Mouse (Mus musculus) CH12.LX (cell line): Measurements from ENCODE around the gene Kif13a. TPM values are rescaled to one million over a fixed set of nuclear protein-coding genes. Genes with fewer than 3 reads are reported as not detected.

Experiments
- DNase-seq: peaks from one replicate; pipeline ENCODE4 v3.0.0-alpha.2; 2013; ENCODE audit errors: extremely low read depth
- H3K27ac ChIP-seq: 2 replicates; pipeline ENCODE4 v1.5.1; 2012; ENCODE audit warnings: low read depth, mild to moderate bottlenecking, control low read depth, moderate library complexity; ENCODE audit not compliant: insufficient read depth
- H3K27me3 ChIP-seq: replicated peaks from 2 replicates; pipeline ENCODE3; 2012; ENCODE audit warnings: inconsistent platforms
- H3K36me3 ChIP-seq, 2 experiments: replicated peaks in 1 of 2; 2 replicates each; pipeline versions ENCODE3 to v1.6.1; 2012; ENCODE audit warnings: inconsistent platforms in 1 of 2, low read length in 1 of 2, mild to moderate bottlenecking in 1 of 2, mixed read lengths in 1 of 2, moderate library complexity in 1 of 2; ENCODE audit not compliant: control insufficient read depth in 1 of 2, insufficient read depth in 1 of 2
- H3K4me1 ChIP-seq, 2 experiments: 2 replicates each; pipeline ENCODE4 v1.6.1; 2012; ENCODE audit warnings: inconsistent platforms in 1 of 2, moderate library complexity in 1 of 2; ENCODE audit not compliant: insufficient read depth in 2 of 2, control insufficient read depth in 1 of 2
- H3K4me2 ChIP-seq: 2 replicates; pipeline ENCODE4 v1.6.1; 2012; ENCODE audit warnings: low read depth, mild to moderate bottlenecking, control low read depth; ENCODE audit not compliant: poor library complexity, insufficient read depth, severe bottlenecking
- H3K4me3 ChIP-seq, 3 experiments: fragments of 150-350 bp in 1 of 3; sonication (generic) in 1 of 3; replicated peaks in 1 of 3; 2 replicates each; pipeline versions ENCODE3 to v1.5.1; 2011 to 2012; ENCODE audit warnings: low read depth in 2 of 3, low read length in 2 of 3, mild to moderate bottlenecking in 2 of 3, moderate library complexity in 2 of 3, control low read depth in 1 of 3, improper control_type of control experiment in 1 of 3, inconsistent platforms in 1 of 3, mixed read lengths in 1 of 3; ENCODE audit not compliant: poor library complexity in 1 of 3
- H3K79me2 ChIP-seq: replicated peaks from 2 replicates; pipeline ENCODE4 v1.6.1; 2012; ENCODE audit warnings: mild to moderate bottlenecking, moderate library complexity; ENCODE audit not compliant: control insufficient read depth, poor library complexity, insufficient read depth, severe bottlenecking; ENCODE audit errors: extremely low read depth
- H3K9ac ChIP-seq: 2 replicates; pipeline ENCODE4 v1.6.1; 2012; ENCODE audit warnings: low read depth, mild to moderate bottlenecking, control low read depth, moderate library complexity; ENCODE audit not compliant: insufficient read depth
- H3K9me3 ChIP-seq: replicated peaks from 2 replicates; pipeline ENCODE3; 2012; ENCODE audit warnings: low read length, inconsistent platforms, mixed read lengths
- CHD2 ChIP-seq: IDR thresholded peaks from 2 replicates; pipeline ENCODE4 v1.6.1; 2011; ENCODE audit warnings: low read length, improper control_type of control experiment
- CTCF ChIP-seq, 2 experiments: IDR thresholded peaks in 1 of 2; conservative IDR thresholded peaks in 1 of 2; 2 replicates each; pipeline ENCODE4 v1.5.1; 2011 to 2012; ENCODE audit warnings: low read depth in 2 of 2, low read length in 2 of 2, improper control_type of control experiment in 1 of 2, inconsistent platforms in 1 of 2, mild to moderate bottlenecking in 1 of 2, moderate library complexity in 1 of 2
- ELF1 ChIP-seq: IDR thresholded peaks from 2 replicates; pipeline ENCODE4 v1.6.1; 2014; ENCODE audit warnings: low read depth, mild to moderate bottlenecking, inconsistent platforms, low read length, improper control_type of control experiment
- EP300 ChIP-seq: IDR thresholded peaks from 2 replicates; pipeline ENCODE4 v1.6.1; 2011; ENCODE audit warnings: low read length, improper control_type of control experiment
- ETS1 ChIP-seq: conservative IDR thresholded peaks from 2 replicates; pipeline ENCODE4 v1.6.1; 2012; ENCODE audit warnings: low read depth, mild to moderate bottlenecking, inconsistent platforms, low read length, improper control_type of control experiment, moderate library complexity
- GABPA ChIP-seq: IDR thresholded peaks from 2 replicates; pipeline ENCODE4 v1.6.1; 2012; ENCODE audit warnings: low read depth, low read length, improper control_type of control experiment, inconsistent platforms; ENCODE audit not compliant: insufficient replicate concordance
- HCFC1 ChIP-seq: IDR thresholded peaks from 2 replicates; pipeline ENCODE4 v1.6.1; 2012; ENCODE audit warnings: low read depth, mild to moderate bottlenecking, inconsistent platforms, low read length, improper control_type of control experiment
- IRF4 ChIP-seq: IDR thresholded peaks from 2 replicates; pipeline ENCODE4 v1.6.1; 2014; ENCODE audit warnings: low read depth, mild to moderate bottlenecking, inconsistent platforms, low read length, improper control_type of control experiment
- JUN ChIP-seq: IDR thresholded peaks from 2 replicates; pipeline ENCODE4 v1.6.1; 2011; ENCODE audit warnings: low read depth, mild to moderate bottlenecking, low read length, improper control_type of control experiment, moderate library complexity; ENCODE audit not compliant: insufficient read depth
- JUND ChIP-seq: conservative IDR thresholded peaks from 2 replicates; pipeline ENCODE4 v1.6.1; 2011; ENCODE audit warnings: low read depth, low read length, improper control_type of control experiment
- KAT2A ChIP-seq: IDR thresholded peaks from 2 replicates; pipeline ENCODE4 v1.6.1; 2012; ENCODE audit warnings: low read length, improper control_type of control experiment, inconsistent platforms; ENCODE audit not compliant: insufficient replicate concordance
- MAFK ChIP-seq: IDR thresholded peaks from 2 replicates; pipeline ENCODE4 v1.6.1; 2011; ENCODE audit warnings: low read length, improper control_type of control experiment; ENCODE audit not compliant: insufficient replicate concordance
- MEF2A ChIP-seq: IDR thresholded peaks from 2 replicates; pipeline ENCODE4 v1.6.1; 2014; ENCODE audit warnings: low read depth, mild to moderate bottlenecking, inconsistent platforms, low read length, improper control_type of control experiment, borderline replicate concordance
- MXI1 ChIP-seq: IDR thresholded peaks from 2 replicates; pipeline ENCODE4 v1.6.1; 2011; ENCODE audit warnings: mild to moderate bottlenecking, low read depth, low read length, improper control_type of control experiment
- MYC ChIP-seq: IDR thresholded peaks from 2 replicates; pipeline ENCODE4 v1.6.1; 2011; ENCODE audit warnings: low read depth, mild to moderate bottlenecking, improper control_type of control experiment, low read length
- NRF1 ChIP-seq: IDR thresholded peaks from 2 replicates; pipeline ENCODE4 v1.6.1; 2014; ENCODE audit warnings: low read depth, mild to moderate bottlenecking, inconsistent platforms, low read length, improper control_type of control experiment, moderate library complexity
- PAX5 ChIP-seq: IDR thresholded peaks from 2 replicates; pipeline ENCODE4 v1.6.1; 2012; ENCODE audit warnings: low read length, inconsistent platforms, mixed read lengths
- POLR2AphosphoS2 ChIP-seq: IDR thresholded peaks from 2 replicates; pipeline ENCODE4 v1.6.1; 2011; ENCODE audit warnings: low read depth, low read length, improper control_type of control experiment
- RAD21 ChIP-seq: IDR thresholded peaks from 2 replicates; pipeline ENCODE4 v1.6.1; 2011; ENCODE audit warnings: low read depth, mild to moderate bottlenecking, low read length, improper control_type of control experiment, moderate library complexity
- RCOR1 ChIP-seq: conservative IDR thresholded peaks from 2 replicates; pipeline ENCODE4 v1.6.1; 2012; ENCODE audit warnings: low read depth, mild to moderate bottlenecking, inconsistent platforms, low read length, improper control_type of control experiment
- SIN3A ChIP-seq: IDR thresholded peaks from 2 replicates; pipeline ENCODE4 v1.6.1; 2012; ENCODE audit warnings: low read length, improper control_type of control experiment, inconsistent platforms
- SMC3 ChIP-seq: IDR thresholded peaks from 2 replicates; pipeline ENCODE4 v1.6.1; 2011; ENCODE audit warnings: low read depth, low read length, improper control_type of control experiment
- TBP ChIP-seq: conservative IDR thresholded peaks from 2 replicates; pipeline ENCODE4 v1.6.1; 2011; ENCODE audit warnings: low read depth, low read length, improper control_type of control experiment
- TCF12 ChIP-seq: IDR thresholded peaks from 2 replicates; pipeline ENCODE4 v1.6.1; 2014; ENCODE audit warnings: low read depth, mild to moderate bottlenecking, inconsistent platforms, low read length, improper control_type of control experiment
- USF1 ChIP-seq: IDR thresholded peaks from 2 replicates; pipeline ENCODE4 v1.6.1; 2014; ENCODE audit warnings: low read depth, mild to moderate bottlenecking, inconsistent platforms, low read length, improper control_type of control experiment
- USF2 ChIP-seq: conservative IDR thresholded peaks from 2 replicates; pipeline ENCODE4 v1.6.1; 2011; ENCODE audit warnings: low read depth, low read length, improper control_type of control experiment
- ZKSCAN1 ChIP-seq: IDR thresholded peaks from 2 replicates; pipeline ENCODE4 v1.6.1; 2012; ENCODE audit warnings: low read depth, inconsistent platforms, low read length, improper control_type of control experiment, borderline replicate concordance
- ZNF384 ChIP-seq: IDR thresholded peaks from 2 replicates; pipeline ENCODE4 v1.6.1; 2012; ENCODE audit warnings: low read depth, low read length, improper control_type of control experiment, inconsistent platforms
- dilution Hi-C: fragments of 300-500 bp; cut with MboI; formaldehyde crosslinking; loops from 2 replicates; pipeline ENCODE4 v1.14.3; 2020; ENCODE audit warnings: low sequenced_read_pairs; ENCODE audit not compliant: extremely low pct_unique_long_range_greater_than_20kb, extremely low pct_ligation_motif_present
- in situ Hi-C: fragments of 300-500 bp; cut with MboI; formaldehyde crosslinking; loops from 3 replicates; pipeline ENCODE4 v1.14.3; 2019; ENCODE audit warnings: low sequenced_read_pairs, low pct_ligation_motif_present, low pct_unique_long_range_greater_than_20kb, mixed read lengths
- polyA plus RNA-seq: library from polyadenylated mRNA; unstranded; fragments of >175 nt; gene quantifications from 2 replicates; pipeline ENCODE4 v1.2.1, GENCODE M21; 2012; ENCODE audit warnings: low read depth; ENCODE audit not compliant: insufficient read length
- total RNA-seq, 2 experiments: library from RNA; depleted of rRNA; stranded (reverse); fragments of 300-350 nt in 1 of 2; fragments of >200 nt in 1 of 2; gene quantifications; 2 replicates each; pipeline ENCODE4 v1.2.3; 2012 to 2014

The Kif13a gene
- total and polyA plus RNA-seq, 3 experiments: not detected

DNA sequence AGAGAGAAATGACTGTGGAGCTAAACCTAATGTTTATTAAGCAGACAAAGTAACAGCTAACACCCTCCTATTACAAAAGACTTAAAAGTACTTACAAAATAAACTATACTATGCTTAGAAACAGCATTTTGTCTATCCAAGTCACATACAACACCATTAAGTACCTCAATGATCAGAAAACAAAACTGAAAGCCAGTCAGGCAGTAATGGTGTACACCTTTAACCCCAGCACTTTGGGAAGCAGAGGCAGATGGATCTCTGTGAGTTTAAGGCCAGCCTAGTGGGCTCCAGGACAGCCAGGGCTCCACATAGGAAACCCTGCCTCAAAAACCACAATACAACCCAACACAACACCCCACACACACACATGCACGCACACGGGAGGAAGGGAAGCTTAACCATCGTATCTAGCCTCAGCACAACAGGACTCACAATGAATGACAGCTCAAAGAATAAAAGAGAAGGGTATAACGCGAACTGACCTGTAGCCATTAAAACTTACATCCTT lies 210.7 kb downstream of the Kif13a start:
- peak overlapping the region; percentile 74 for H3K4me2 ChIP-seq
- H3K27ac ChIP-seq: peak overlapping the region; percentile 46
- peaks cover 78% of the 10 kb centered on the region for H3K79me2 ChIP-seq
- H3K4me3 ChIP-seq: peak overlapping the region; percentile 19 to 37 (median 31)
- no peak for DNase-seq
- dilution Hi-C loops (no loop called here), in situ Hi-C loops (no loop called here)
- H3K27me3 ChIP-seq: no peaks in the 10 kb centered on the region
- H3K36me3 ChIP-seq: peaks cover 0 to 21% of the 10 kb centered on the region in 2 experiments
- peaks cover 10 to 65% of the 10 kb centered on the region in 2 experiments; a peak in 3 of 4 replicates for H3K4me1 ChIP-seq
- H3K9ac ChIP-seq: peak overlapping the region; percentile 67
- no peaks in the 10 kb centered on the region for H3K9me3 ChIP-seq
- no peak for TF ChIP-seq SIN3A
- TF ChIP-seq ZNF384: no peak
- TF ChIP-seq USF2: no peak
- TF ChIP-seq CHD2: no peak
- no peak for TF ChIP-seq TBP
- TF ChIP-seq ZKSCAN1: no peak
- TF ChIP-seq GABPA: no peak
- no peak for TF ChIP-seq HCFC1
- no peak for TF ChIP-seq NRF1
- TF ChIP-seq JUN: no peak
- no peak for TF ChIP-seq POLR2AphosphoS2
- TF ChIP-seq RAD21: no peak
- no peak for TF ChIP-seq SMC3
- TF ChIP-seq KAT2A: no peak
- TF ChIP-seq CTCF (conservative IDR thresholded peaks at IDR 0.05 in 1 of 2, IDR thresholded peaks at IDR 0.05 in 1 of 2; ENCODE audit: low read depth in 2 of 2, low read length in 2 of 2): no peak
- TF ChIP-seq MYC: no peak
- TF ChIP-seq ELF1: no peak
- TF ChIP-seq, all 38 proteins: peak for 0

DNA sequence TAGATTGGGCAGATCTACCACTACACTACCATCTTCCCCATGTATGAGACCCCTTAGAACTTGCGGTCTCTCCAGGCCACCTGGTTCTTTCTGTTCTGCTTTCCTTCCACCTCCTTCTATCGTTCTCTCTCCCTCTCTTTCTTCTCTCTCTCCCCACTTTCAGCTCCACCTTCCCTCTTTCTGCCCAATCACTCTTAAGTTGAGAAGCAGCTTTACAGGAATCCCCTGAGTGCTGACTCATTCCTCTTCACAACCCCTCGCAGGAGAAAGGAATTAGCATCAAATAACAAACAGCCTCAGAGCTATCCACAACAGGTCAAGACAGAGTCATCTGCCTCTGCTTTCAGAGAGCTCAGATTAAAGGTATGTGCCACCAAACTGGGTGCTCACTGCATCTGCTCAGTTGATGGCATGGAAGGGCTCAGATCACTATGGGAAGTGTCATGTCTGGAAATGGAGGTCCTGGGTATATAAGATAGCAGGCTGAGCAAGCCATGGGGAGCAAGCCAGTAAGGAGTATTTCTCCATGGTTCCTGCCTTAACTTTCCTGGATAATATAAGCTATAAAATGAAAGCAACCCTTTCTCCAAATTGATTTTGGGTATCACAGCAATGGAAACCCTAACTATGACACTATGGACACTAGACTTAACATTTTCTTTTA lies 213.6 kb downstream of the Kif13a start:
- no peaks in the 10 kb centered on the region for H3K27me3 ChIP-seq
- TF ChIP-seq PAX5 (no peak), TBP (no peak), MEF2A (peak; percentile 71; the same call in 1 of the 2 replicates), CHD2 (0 out of 2 replicates have a peak, but pooled peaks have one; percentile 30), IRF4 (peak; percentile 95), MAFK (0 out of 2 replicates have a peak, but pooled peaks have one; percentile 65), RAD21 (no peak), MXI1 (0 out of 2 replicates have a peak, but pooled peaks have one; percentile 26), EP300 (peak; percentile 96), TCF12 (peak; percentile 83), JUND (peak; percentile 51; the same call in 1 of the 2 replicates), USF1 (no peak), JUN (peak; percentile 7; the same call in 1 of the 2 replicates), ETS1 (peak; percentile 67; the same call in 1 of the 2 replicates), SIN3A (0 out of 2 replicates have a peak, but pooled peaks have one; percentile 53), CTCF (conservative IDR thresholded peaks at IDR 0.05 in 1 of 2, IDR thresholded peaks at IDR 0.05 in 1 of 2; ENCODE audit: low read depth in 2 of 2, low read length in 2 of 2) (no peak), KAT2A (no peak), RCOR1 (0 out of 2 replicates have a peak, but pooled peaks have one; percentile 30)
- TF ChIP-seq, all 38 proteins: peak for 12
- dilution Hi-C loops (no loop called here), in situ Hi-C loops (no loop called here)
- 0 out of 2 replicates have a peak overlapping the region, but pooled peaks have one; percentile 53 for H3K9ac ChIP-seq
- DNase-seq: peak; percentile 90
- peak overlapping the region; percentile 79 for H3K4me2 ChIP-seq
- no peaks in the 10 kb centered on the region for H3K9me3 ChIP-seq
- H3K27ac ChIP-seq: peak overlapping the region; percentile 89
- H3K4me1 ChIP-seq: peaks cover 10 to 57% of the 10 kb centered on the region in 2 experiments; a peak in 3 of 4 replicates
- peaks cover 69% of the 10 kb centered on the region for H3K79me2 ChIP-seq
- H3K36me3 ChIP-seq: peaks cover 13 to 47% of the 10 kb centered on the region in 2 experiments
- H3K4me3 ChIP-seq: no peak overlapping the region
